Mouse (Mus musculus) liver, embryonic 11.5 days (tissue): Measurements from ENCODE around the gene Stat3. TPM values are rescaled to one million over a fixed set of nuclear protein-coding genes. Genes with fewer than 3 reads are reported as not detected.

Experiments
- ATAC-seq: fragments of 200-750 bp; cut with Nextera tagmentation; replicated peaks from 2 replicates; pipeline ENCODE4 v1.8.0; 2017; ENCODE audit warnings: moderate number of reproducible peaks, mild to moderate bottlenecking, moderate TSS enrichment, moderate library complexity; ENCODE audit not compliant: low FRiP score
- DNase-seq: peaks from one replicate; pipeline ENCODE4 v3.0.0-alpha.2; 2017; ENCODE audit warnings: low spot score
- H3K27ac ChIP-seq: fragments of 300-500 bp; sonication (generic); 2 replicates; pipeline ENCODE4 v1.5.1; 2014; ENCODE audit warnings: mild to moderate bottlenecking, low read depth, low read length, control low read depth
- H3K27me3 ChIP-seq: fragments of 300-500 bp; sonication (generic); replicated peaks from 2 replicates; pipeline ENCODE4 v1.6.1; 2014; ENCODE audit warnings: low read length, mixed read lengths; ENCODE audit not compliant: control insufficient read depth, insufficient read depth
- H3K36me3 ChIP-seq: fragments of 300-500 bp; sonication (generic); 2 replicates; pipeline ENCODE4 v1.6.1; 2014; ENCODE audit warnings: mild to moderate bottlenecking, low read length, moderate library complexity, mixed read lengths; ENCODE audit not compliant: control insufficient read depth, insufficient read depth
- H3K4me1 ChIP-seq: fragments of 300-500 bp; sonication (generic); replicated peaks from 2 replicates; pipeline ENCODE4 v1.6.1; 2014; ENCODE audit warnings: low read length, mixed read lengths; ENCODE audit not compliant: control insufficient read depth, insufficient read depth
- H3K4me2 ChIP-seq: fragments of 300-500 bp; sonication (generic); 2 replicates; pipeline ENCODE4 v1.6.1; 2014; ENCODE audit warnings: mild to moderate bottlenecking, control low read depth, moderate library complexity
- H3K4me3 ChIP-seq: fragments of 300-500 bp; sonication (generic); 2 replicates; pipeline ENCODE4 v1.5.1; 2014; ENCODE audit warnings: low read depth, low read length, control low read depth
- H3K9ac ChIP-seq: fragments of 300-500 bp; sonication (generic); 2 replicates; pipeline ENCODE4 v1.6.1; 2014; ENCODE audit warnings: low read depth, low read length, control low read depth
- H3K9me3 ChIP-seq: fragments of 300-500 bp; sonication (generic); 2 replicates; pipeline ENCODE4 v1.6.1; 2016; ENCODE audit warnings: low read length, inconsistent platforms, mixed read lengths; ENCODE audit not compliant: control insufficient read depth
- WGBS: fragments of 180-500 bp; shearing (Covaris S2); extraction: QIAGEN DNeasy Blood & Tissue Kit; methylation state at CpG from one replicate; pipeline ENCODE4 v1.1.7; 2014; 5-methylcytosine and 5-hydroxymethylcytosine counted together
- polyA plus RNA-seq: library from polyadenylated mRNA; unstranded; fragments of >200 nt; fragmentation: Nextera tagmentation; extraction: Ambion mirVana; gene quantifications from 2 replicates; pipeline ENCODE4 v1.2.1, GENCODE M21; 2014

Stat3 gene
- polyA plus RNA-seq, 1 experiment from 2014 or later, result 57.3 TPM

DNA sequence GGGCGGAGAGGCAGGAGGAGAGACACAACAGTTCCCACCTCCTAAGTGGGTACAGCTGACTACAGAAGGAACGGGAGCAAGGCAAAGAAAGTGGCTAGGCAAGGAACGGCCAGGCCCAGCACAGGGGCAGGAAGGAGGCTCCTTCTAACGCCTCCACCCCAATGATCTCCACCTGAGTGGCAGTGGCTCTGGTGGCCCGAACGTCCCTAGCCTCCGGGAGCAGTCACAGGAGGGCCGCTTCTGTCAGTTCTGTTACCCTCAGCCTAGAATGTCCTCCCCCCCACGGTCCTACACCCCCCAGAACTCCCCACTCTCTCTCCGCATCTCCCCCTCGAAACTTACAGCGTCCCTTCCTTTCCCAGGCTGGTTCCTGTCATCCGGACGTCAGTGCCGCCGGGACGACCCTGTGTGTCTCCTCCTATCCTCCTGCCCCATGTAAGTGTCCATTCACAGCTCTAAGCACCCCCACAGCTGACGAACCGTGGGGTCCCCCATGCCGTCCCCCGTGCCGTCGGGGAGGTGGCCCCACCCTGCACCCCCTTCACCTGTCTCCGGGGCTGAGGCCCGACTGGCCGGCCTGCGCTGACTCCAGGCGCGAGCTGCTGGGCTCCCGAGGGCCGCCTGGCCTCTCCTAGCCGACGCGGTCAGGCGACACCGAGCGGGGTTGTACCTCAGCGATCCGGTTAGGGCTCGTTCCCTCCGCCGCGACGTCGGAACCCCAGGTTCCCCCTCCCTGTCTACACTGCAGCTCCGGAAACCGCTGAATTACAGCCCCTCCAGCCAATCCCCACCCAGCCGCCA, 429 bp downstream of the Stat3 start:
- no peaks in the 10 kb centered on the region for H3K36me3 ChIP-seq
- peak; percentile 5; the same call in 1 of the 2 replicates for ATAC-seq

GRCm38 (mm10) chr11:100938112-100938511, 1.2 kb downstream of the Stat3 start:
- 23% methylated on average over 5 of the region's 5 CpGs for WGBS
- Histone ChIP-seq H3K4me1 (peaks cover 42% of the 10 kb centered on the region), H3K27ac (peak overlapping the region; percentile 27; the same call in 1 of the 2 replicates), H3K36me3 (no peaks in the 10 kb centered on the region), H3K4me2 (peak overlapping the region; percentile 87), H3K27me3 (no peaks in the 10 kb centered on the region), H3K9me3 (no peaks in the 10 kb centered on the region), H3K4me3 (peak overlapping the region; percentile 87), H3K9ac (peak overlapping the region; percentile 46; the same call in 1 of the 2 replicates)
- DNase-seq (no peak), ATAC-seq (no peak)

More for the DNA sequence above, 429 bp downstream of the Stat3 start:
- no peak for DNase-seq
- Histone ChIP-seq H3K27me3 (no peaks in the 10 kb centered on the region), H3K4me3 (peak overlapping the region; percentile 87), H3K4me2 (peak overlapping the region; percentile 87), H3K4me1 (peaks cover 37% of the 10 kb centered on the region), H3K27ac (peak overlapping the region; percentile 74), H3K9me3 (no peaks in the 10 kb centered on the region), H3K9ac (peak overlapping the region; percentile 91)
- under 1% methylated on average over 47 of the region's 48 CpGs for WGBS

DNA sequence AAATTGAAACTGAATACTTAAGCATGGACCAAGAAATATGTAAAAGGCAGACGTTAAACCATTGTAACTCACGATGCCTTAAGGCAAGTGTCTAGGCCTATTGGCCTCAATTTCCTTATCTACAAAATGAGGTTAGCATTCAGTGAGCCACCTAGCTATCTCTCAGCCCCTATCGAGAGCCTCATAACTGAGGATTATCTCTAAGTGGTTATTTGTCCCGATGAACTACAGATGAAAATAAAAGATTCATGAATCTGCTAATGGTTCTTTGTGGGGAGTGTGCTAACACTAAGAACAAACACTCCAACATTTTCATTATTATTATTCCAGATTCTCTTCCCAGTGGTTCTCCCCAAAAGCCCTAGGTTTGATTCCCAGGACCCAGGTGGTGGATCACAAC, 2.0 kb downstream of the Stat3 start:
- Histone ChIP-seq H3K4me1 (peaks cover 42% of the 10 kb centered on the region), H3K9ac (0 out of 2 replicates have a peak overlapping the region, but pooled peaks have one; percentile 35), H3K4me3 (peak overlapping the region; percentile 18; the same call in 1 of the 2 replicates), H3K36me3 (no peaks in the 10 kb centered on the region), H3K27me3 (no peaks in the 10 kb centered on the region), H3K4me2 (peak overlapping the region; percentile 87), H3K27ac (no peak overlapping the region), H3K9me3 (no peaks in the 10 kb centered on the region)
- ATAC-seq (no peak), DNase-seq (no peak)
- WGBS, result 35% methylated on average over 4 of the region's 4 CpGs

- no peak for DNase-seq
- WGBS, result 86% methylated on average over 8 of the region's 8 CpGs
These were observed 3.7 kb downstream of the Stat3 start for GRCm38 (mm10) chr11:100935373-100936355.

DNA sequence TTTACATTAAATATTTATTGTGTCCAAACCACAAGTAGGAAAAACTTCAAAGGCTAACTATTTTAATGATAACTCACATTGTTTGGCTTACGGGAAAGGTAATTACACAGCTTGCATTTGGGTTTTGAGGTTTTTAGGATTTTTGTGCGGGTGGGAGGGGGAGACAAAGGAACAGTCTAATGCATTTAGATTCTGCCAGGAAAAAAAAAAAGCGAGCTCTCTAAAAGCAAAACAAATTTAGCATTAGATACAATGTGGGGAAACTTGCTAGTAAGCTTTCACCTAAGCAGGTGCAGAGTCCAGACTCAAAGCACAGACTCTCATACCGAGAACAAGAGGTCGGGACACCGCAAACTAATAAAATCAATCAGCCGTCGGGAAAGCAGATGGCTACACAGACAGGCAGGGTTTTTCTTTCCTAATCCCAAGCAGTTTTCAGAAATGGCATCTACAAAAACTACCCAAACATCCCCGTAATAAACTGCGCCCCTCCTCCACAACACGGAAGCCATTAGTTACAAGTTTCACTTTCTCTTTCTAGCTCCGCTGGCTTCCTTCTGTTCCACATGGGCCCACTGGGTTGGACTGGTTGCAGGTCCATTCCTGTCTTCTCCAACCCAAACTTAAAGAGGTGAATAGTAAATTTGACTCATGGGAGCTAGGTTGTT, 8.0 kb downstream of the Stat3 start:
- Histone ChIP-seq H3K4me2 (peak overlapping the region; percentile 48), H3K4me1 (peaks cover 33% of the 10 kb centered on the region), H3K9me3 (no peaks in the 10 kb centered on the region), H3K27me3 (no peaks in the 10 kb centered on the region), H3K9ac (peak overlapping the region; percentile 30; the same call in 1 of the 2 replicates), H3K27ac (no peak overlapping the region), H3K4me3 (peak overlapping the region; percentile 37), H3K36me3 (no peaks in the 10 kb centered on the region)
- ATAC-seq (no peak), DNase-seq (no peak)
- WGBS, result 62% methylated on average over 12 of the region's 12 CpGs

More at GRCm38 (mm10) chr11:100935373-100936355, 3.7 kb downstream of the Stat3 start:
- no peak overlapping the region; the same call in 1 of the 2 replicates for H3K4me2 ChIP-seq
- H3K4me3 ChIP-seq, result no peak overlapping the region
- no peaks in the 10 kb centered on the region for H3K27me3 ChIP-seq
- no peaks in the 10 kb centered on the region for H3K9me3 ChIP-seq
- no peaks in the 10 kb centered on the region for H3K36me3 ChIP-seq
- no peak overlapping the region for H3K9ac ChIP-seq
- no peak for ATAC-seq
- no peak overlapping the region for H3K27ac ChIP-seq
- peaks cover 51% of the 10 kb centered on the region for H3K4me1 ChIP-seq

DNA sequence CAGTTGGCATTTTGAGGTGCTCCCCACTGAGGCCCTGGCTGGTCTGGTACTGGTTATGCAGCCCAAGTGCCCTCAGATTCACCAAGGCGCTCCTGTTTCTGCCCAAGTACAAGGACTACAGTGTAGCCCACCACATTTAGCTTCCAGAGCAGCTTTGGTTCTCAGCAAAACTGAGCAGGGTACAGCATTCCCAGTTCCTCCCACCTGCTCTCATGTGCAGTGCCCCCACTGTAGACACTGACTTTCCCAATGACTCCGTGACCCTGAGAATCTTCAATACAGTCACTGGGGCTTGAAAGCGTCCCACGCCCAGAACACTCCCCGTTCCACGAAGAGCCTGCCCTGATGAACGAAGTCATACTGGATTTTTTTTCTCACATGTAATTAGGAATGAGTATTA, 8.7 kb downstream of the Stat3 start:
- H3K4me2 ChIP-seq, result peak overlapping the region; percentile 48; the same call in 1 of the 2 replicates
- no peak overlapping the region for H3K9ac ChIP-seq

DNA sequence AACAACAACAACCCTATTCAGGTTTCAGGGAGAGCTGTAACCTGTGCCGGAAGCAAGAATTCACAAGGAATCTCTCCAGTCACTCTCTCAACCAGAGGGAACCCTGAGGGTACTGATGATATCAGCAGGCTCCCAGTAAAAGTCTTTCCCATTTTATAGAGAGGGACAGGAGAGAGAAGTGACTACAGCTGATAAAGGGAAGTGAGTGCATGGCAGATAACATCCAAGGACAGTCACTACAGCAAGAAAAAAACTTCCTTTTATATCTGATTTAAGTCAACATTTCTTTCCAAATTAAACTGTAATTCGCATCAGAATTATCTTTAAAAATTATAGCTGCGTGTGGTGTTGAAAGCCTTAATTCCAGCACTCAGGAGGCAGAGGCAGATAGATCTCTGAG, 12.0 kb downstream of the Stat3 start:
- no peaks in the 10 kb centered on the region for H3K9me3 ChIP-seq
- peaks cover 22% of the 10 kb centered on the region for H3K4me1 ChIP-seq
- H3K27me3 ChIP-seq, result no peaks in the 10 kb centered on the region
- WGBS, result 80% methylated on average over 3 of the region's 3 CpGs
- H3K9ac ChIP-seq, result no peak overlapping the region
- ATAC-seq (no peak), DNase-seq (no peak)
- H3K36me3 ChIP-seq, result no peaks in the 10 kb centered on the region
- no peak overlapping the region for H3K4me2 ChIP-seq
- H3K4me3 ChIP-seq, result no peak overlapping the region
- H3K27ac ChIP-seq, result no peak overlapping the region

More for the DNA sequence above, 8.7 kb downstream of the Stat3 start:
- Histone ChIP-seq H3K4me1 (peaks cover 25% of the 10 kb centered on the region), H3K27ac (no peak overlapping the region), H3K4me3 (no peak overlapping the region), H3K9me3 (no peaks in the 10 kb centered on the region), H3K36me3 (no peaks in the 10 kb centered on the region), H3K27me3 (no peaks in the 10 kb centered on the region)
- ATAC-seq (no peak), DNase-seq (no peak)
- WGBS, result 74% methylated on average over 7 of the region's 7 CpGs

GRCm38 (mm10) chr11:100924386-100924919, 14.9 kb downstream of the Stat3 start:
- no peak for DNase-seq
- WGBS, result 85% methylated on average over 1 of the region's 1 CpGs
- no peaks in the 10 kb centered on the region for H3K27me3 ChIP-seq
- peaks cover 30% of the 10 kb centered on the region for H3K4me1 ChIP-seq
- no peak overlapping the region for H3K4me2 ChIP-seq
- no peak overlapping the region for H3K4me3 ChIP-seq
- H3K36me3 ChIP-seq, result no peaks in the 10 kb centered on the region
- peak; percentile 38; the same call in 1 of the 2 replicates for ATAC-seq
- H3K9me3 ChIP-seq, result no peaks in the 10 kb centered on the region
- no peak overlapping the region for H3K27ac ChIP-seq
- no peak overlapping the region for H3K9ac ChIP-seq
